Mouse (Mus musculus) layer of hippocampus, adult 18-20 months (tissue): ENCODE data around the gene Mdga2. TPM values are rescaled to one million over a fixed set of nuclear protein-coding genes. Genes with fewer than 3 reads are reported as not detected.

Experiments used
- DNase-seq, 2 experiments: peaks; one replicate each; pipeline ENCODE4 v3.0.0; 2022; ENCODE audit warnings: low spot score in 2 of 2
- total RNA-seq, 2 experiments: library from RNA; stranded (reverse); gene quantifications; 2 replicates each; pipeline ENCODE4 v1.2.3; 2021

The Mdga2 gene
- total RNA-seq, 2 experiments from 2014 or later = 38.5 to 44.3 TPM

DNA sequence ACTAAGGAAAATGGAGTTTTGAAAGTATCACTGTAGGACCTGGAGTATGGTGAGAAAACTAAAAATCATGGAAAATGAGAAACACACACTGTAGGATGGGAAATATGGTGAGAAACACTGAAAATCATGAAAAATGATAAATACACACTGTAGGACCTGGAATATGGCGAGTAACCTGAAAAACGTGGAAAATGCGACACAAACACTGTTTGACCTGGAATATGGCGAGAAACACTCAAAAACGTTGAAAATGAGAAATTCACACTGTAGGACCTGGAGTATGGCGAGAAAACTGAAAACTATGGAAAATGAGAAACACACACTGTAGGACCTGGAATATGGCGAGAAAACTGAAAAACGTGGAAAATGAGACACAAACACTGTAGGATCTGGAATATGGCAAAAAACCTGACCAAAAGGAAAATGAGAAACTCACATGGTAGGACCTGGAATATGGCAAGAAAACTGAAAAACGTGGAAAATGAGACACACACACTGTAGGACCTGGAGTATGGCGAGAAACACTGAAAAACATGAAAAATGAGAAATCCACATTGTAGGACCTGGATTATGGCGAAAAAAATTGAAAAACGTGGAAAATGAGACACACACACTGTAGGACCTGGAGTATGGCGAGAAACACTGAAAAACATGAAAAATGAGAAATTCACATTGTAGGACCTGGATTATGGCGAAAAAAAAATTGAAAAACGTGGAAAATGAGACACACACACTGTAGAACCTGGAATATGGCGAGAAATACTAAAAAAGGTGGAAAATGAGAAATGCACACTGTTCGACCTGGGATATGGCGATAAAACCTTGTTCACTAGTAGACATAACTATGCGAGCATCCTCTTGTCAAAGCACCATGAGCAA lies 163.0 kb downstream of the Mdga2 start:
- DNase-seq = no peak

- DNase-seq = no peak
Measured at GRCm38 (mm10) chr12:67056621-67057020, 165.7 kb downstream of the Mdga2 start.

- peak; percentile 29 to 67 for DNase-seq
Measured at GRCm38 (mm10) chr12:67045099-67045750, 177.1 kb downstream of the Mdga2 start.

DNA sequence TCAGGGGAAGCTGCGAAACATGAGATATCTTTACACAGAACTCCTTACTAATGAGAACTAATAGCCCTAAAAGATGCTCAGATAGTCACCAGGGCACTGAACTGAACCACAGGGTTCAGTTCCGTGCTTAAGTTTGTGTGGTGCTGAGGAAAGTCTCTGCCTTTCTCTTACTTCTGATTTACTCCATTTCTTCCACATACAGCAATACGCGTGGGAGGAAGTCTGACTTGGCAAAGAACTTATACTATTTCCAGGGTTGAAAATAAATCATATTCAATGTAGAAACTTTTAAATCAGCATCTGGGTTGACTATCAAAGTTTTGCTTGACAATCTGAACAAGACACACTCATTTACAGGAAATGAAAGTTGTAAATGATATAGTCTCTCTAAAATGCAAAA lies 180.5 kb downstream of the Mdga2 start:
- DNase-seq = no peak

- DNase-seq = no peak
Measured at GRCm38 (mm10) chr12:67035509-67036261, 186.7 kb downstream of the Mdga2 start.

DNA sequence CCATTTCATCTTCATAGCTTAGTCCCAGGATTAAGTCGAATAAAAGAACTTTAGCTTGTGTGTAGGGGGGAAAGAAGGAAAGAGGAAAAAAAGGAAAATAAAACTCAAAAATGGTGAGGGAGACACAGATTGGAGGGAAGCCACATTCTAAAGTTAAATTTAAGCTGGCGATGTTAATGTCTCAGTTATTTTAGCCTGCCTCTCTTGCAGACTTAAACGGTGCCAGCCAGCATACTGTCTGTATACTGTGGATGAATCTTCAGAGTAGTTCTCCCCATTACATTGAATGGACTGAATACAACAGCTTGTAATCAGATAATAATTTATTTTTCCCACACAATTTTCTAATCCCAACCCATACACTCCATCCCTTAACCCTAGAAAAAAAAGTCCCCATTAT lies 205.2 kb downstream of the Mdga2 start:
- no peak for DNase-seq

- peak; percentile 53 to 76 for DNase-seq
Measured at GRCm38 (mm10) chr12:67011368-67011767, 211.0 kb downstream of the Mdga2 start.

DNA sequence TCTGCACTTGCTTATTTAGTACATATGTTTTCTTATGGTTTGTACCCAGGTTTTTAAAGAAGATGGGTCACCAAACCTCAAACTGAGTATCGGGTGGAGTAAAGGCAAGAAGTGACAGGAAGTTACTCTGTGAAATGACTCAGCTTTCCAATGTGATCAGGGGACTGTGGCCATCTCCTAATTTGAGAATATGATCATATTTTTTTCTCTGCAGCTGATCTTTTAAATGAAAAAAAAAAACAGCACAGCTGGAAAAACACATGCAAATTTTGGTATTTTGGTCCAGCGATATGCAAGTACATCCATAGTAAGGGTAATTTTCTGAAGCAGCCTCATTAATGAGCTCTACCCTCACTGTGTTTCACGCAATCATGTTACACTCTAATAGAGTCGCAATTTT lies 212.0 kb downstream of the Mdga2 start:
- no peak for DNase-seq

DNA sequence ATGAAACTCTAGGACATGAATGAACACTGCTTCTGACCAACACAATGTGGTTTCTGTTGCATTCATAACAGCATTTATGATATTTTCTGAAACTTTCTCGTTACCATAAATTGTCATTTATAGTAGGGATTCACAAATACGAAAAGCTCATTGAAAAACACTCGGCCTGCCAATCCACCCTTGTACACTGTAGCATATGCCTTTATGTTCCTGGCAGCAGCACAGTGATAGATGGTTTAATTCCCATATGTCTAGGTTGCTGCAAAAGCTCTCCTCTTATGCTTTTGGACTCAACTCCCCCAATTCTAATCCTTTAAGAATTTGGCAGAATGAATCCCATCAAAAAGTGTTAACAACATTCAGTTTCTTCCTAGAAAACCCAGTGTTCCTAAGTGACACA lies 213.2 kb downstream of the Mdga2 start:
- no peak for DNase-seq

GRCm38 (mm10) chr12:66954129-66954528 lies 268.2 kb downstream of the Mdga2 start:
- DNase-seq = no peak

DNA sequence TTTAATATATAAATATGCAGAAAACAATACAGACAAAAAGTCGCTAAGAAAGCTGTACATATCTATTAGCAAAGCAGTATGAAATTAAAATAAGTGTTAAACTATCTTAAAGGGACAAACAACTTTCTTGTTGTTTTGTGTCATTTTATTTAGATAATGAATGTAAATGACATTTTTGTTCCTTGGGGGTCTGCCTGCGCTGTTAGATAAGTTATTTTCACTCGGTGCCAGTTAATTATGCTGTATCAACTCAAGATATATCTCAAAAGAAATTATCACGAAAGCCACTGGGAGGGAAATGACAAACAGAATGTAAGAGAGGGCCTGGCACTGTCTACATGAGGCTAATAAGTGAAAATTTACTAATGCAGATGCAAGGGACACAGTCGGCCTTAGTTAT lies 306.6 kb downstream of the Mdga2 start:
- no peak for DNase-seq

DNA sequence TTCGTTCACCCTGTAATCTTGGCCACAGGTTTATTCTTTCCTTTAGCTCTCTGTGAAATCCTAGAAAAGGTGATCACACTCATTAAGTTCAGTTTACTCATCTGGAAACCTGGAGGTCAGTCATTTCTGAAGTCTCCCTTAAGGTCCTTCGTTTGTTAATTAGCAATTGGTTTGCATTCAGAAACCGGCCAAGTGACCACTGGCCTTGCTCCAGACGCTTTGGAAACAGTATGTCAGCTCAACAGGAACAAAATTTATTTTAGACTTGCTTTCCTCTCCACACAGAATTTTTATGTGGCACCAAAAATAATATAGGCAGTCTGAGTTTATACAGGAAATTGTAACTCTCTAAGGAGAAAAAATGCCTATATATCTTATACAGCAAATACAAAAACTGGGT lies 323.0 kb downstream of the Mdga2 start:
- DNase-seq = no peak

DNA sequence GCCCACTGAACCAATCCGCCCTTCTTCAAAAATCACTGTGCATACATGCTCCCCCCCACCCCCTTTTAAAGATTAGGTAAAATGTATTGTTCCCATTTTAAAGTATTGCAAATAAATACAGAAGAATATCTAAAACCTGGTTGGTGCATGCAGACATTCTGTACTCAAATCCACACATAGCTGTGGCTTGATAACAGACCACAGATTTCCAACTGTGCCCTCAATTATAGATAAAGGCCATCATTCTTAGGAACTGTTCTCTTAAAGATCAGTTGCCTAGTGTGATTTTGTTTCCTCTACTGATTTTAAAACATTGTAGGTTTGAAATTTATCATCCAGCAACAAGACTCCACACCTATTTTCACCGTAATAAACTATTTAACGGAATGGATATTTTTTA lies 325.6 kb downstream of the Mdga2 start:
- DNase-seq = no peak

DNA sequence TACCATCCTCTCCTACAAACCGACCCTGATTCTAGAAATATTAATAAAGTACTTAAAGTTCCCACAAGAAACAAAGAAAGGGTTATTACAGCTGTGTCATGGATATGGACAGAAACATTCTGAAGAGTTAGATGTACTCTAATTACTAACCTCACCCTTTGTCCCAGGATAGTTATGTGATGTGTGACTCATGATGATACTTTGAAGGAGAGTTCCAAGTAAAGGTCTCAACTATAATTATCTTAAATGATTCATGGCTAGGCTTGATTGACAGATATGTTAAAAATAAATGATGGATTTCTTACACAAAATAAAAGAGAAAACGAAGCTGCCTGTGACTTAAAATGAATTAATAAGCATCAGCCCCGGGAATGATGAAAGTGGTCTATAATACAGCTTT lies 332.1 kb downstream of the Mdga2 start:
- no peak for DNase-seq

- peak in 1 of 2 experiments; percentile 46 for DNase-seq
Measured at GRCm38 (mm10) chr12:66889276-66889675, 333.1 kb downstream of the Mdga2 start.

GRCm38 (mm10) chr12:66888636-66889035 lies 333.7 kb downstream of the Mdga2 start:
- DNase-seq = no peak

- no peak for DNase-seq
Measured at GRCm38 (mm10) chr12:66866199-66866598, 356.1 kb downstream of the Mdga2 start.

DNA sequence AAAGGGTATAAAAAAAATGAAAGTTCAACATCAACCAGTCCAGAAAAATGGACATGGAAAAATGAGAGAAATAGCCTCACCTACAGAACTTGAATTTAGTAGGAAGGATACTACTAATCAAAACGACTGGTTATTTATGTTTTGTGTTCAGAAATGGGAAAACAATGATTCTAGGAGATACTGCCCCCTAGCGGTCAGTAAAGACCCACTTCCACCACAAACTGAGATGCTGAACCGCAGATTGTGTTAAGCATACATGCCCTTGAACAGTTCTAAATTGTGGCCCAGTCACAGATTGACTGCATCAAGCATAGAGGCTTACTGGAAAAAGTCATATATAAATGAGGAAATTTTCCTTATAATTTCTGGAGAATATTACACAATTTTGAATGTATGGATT lies 369.2 kb downstream of the Mdga2 start:
- peak in 1 of 2 experiments; percentile 46 for DNase-seq

- DNase-seq = no peak
Measured at GRCm38 (mm10) chr12:66840336-66840735, 382.0 kb downstream of the Mdga2 start.

DNA sequence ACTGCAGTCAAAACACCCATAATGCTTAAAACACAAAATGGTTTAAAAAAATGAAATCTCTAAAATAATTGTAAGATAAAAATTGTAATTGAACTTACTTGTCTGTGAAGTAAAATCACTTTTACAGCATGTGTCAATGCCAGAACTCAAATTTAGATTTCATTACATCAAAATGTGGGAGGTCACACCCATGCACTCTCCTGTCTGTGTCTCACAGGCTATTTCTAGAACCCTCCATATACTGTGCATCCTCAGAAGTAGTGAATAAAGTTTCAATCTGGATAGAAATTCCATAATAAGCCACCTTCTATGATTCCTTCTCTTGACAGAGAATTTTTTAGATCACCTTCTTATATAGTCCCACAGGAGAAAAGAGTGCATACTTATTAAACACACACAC lies 466.7 kb downstream of the Mdga2 start:
- DNase-seq = no peak

DNA sequence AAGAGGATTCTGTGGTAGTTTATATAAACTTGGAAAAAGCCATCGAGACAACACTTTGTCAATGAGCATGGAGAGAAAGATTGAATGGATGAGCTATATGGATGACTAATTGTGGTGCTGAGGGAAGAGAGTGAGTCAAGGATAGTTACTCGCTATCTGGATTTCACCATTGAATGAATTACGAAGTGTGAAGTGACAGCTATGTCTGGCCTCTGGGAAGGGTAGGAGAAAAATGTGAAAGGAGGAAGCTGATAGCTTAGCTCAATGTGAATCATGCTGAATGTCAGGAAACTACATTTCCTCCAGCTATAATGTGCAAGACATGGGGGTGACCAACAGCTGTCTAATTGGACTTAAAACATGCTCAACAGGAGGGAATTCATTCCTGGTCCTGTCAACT lies 487.8 kb downstream of the Mdga2 start:
- no peak for DNase-seq

DNA sequence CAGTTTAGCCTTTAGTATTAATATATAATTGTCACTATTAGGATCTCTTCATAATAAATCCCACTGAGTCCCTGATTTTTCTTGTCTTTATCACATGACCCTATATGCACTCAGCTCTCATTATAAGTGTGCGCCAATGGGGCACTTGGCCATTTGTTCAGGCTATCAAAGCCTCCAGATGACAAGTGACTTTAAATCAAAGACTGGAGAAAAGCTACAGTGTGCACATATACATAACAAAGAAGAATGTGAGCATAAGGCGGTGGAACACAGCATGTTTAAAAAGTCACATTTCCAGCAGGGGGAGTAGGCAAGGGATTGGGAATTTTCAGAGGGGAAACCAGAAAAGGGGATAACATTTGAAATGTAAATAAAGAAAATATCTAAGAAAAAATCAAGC lies 497.9 kb downstream of the Mdga2 start:
- DNase-seq = no peak
